Mouse (Mus musculus): ENCODE data around the gene Gm21762.
"Not testable (repeated sequence)": the region's sequence is repeated elsewhere in the genome, so short reads cannot be mapped to it uniquely, and the experiment has no call there.

DNA sequence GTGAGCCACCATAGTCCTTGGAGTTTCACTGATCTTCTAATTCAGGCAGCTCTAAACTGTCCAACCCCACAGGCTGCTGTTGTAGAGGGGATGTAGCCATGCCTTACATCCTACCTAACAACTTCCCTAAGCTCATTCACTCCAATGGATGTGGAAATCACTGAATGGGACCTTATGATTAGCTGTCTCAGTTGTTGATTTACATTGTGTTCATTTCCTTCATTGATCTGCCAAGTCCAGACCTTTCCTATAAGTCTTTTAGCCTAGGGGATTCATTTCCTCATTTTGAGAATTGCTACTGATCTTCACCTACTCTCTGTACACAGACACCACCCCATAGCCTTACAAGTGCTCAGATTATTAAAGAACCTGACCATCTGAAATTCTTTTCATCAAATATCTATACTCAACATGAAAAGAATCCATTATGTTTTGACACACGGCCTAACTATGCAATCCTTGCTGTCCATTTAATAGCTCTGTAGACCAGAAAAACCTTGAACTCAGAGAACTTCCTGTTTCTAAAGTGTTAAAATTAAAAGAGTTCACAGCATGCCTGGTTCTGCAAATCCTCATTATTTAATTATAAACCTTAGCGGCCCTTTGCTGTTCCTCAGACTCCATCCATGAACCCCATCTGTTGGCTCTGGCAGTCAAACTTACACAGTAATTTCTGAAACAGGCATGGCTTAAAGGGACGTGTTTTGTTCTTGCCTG is 35.6 kb upstream of the Gm21762 start:
- not testable (repeated sequence) for TF ChIP-seq HCFC1 (IDR thresholded peaks at IDR 0.05; ENCODE audit: borderline replicate concordance, insufficient read depth, low read length); CHD2 (IDR thresholded peaks at IDR 0.05; ENCODE audit: low read depth, low read length); MAFK (IDR thresholded peaks at IDR 0.05; ENCODE audit: insufficient read depth, low read depth, low read length)

Measured in ES-E14 (cell line).